Mouse (Mus musculus): Measurements from ENCODE around the gene Fam72a. TPM values are rescaled to one million over a fixed set of nuclear protein-coding genes. Genes with fewer than 3 reads are reported as not detected.

Gene Fam72a
- polyA plus RNA-seq, 2 experiments from 2014 or later, result 0.60 to 0.85 TPM

DNA sequence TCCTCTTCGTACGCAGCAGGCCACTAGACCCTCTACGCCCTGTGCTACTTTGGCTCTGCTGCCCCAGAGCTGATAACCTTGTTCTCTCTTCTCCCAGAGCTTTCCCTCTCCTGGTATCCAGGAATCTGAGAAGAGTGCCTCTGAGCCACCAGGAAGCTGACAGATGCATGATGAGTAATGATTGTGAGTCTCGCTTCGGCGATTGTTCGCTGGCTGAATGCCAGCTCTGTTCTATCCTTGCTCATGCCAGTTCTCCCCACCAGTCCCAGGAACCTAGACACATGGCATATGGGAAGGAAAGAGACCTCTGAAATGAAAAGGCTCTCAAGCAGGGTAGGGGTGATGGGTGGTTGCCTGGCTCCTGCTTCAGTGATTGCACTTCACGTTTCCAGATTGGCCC is 59.1 kb downstream of the Fam72a start:
- ATAC-seq, result no peak

Other genes with a start within 250 kb of the Fam72a start
- gene Ikbke, start 248.3 kb upstream of the Fam72a start, polyA plus RNA-seq (2017; shearing (Covaris generic)), result 10 to 100 TPM; 68.0 to 91.2 TPM
- 10 to 100 TPM; 24.8 to 35.9 TPM for gene Srgap2, start 551 bp upstream of the Fam72a start, polyA plus RNA-seq (2017; shearing (Covaris generic))
- gene Avpr1b, start 71.3 kb downstream of the Fam72a start, polyA plus RNA-seq (2017; shearing (Covaris generic)), result under 1 TPM in 1 of 2 experiments, not detected in 1; 0.11 TPM
- gene Ctse, start 110.4 kb downstream of the Fam72a start, polyA plus RNA-seq (2017; shearing (Covaris generic)), result 10 to 100 TPM; 21.7 to 30.2 TPM
- not detected for gene Rab7b, start 160.8 kb downstream of the Fam72a start, polyA plus RNA-seq (2017; shearing (Covaris generic))
- not detected for gene Slc26a9, start 216.1 kb downstream of the Fam72a start, polyA plus RNA-seq (2017; shearing (Covaris generic))